Mouse (Mus musculus): ENCODE measurements around the gene Wars2.

Gene Wars2

DNA sequence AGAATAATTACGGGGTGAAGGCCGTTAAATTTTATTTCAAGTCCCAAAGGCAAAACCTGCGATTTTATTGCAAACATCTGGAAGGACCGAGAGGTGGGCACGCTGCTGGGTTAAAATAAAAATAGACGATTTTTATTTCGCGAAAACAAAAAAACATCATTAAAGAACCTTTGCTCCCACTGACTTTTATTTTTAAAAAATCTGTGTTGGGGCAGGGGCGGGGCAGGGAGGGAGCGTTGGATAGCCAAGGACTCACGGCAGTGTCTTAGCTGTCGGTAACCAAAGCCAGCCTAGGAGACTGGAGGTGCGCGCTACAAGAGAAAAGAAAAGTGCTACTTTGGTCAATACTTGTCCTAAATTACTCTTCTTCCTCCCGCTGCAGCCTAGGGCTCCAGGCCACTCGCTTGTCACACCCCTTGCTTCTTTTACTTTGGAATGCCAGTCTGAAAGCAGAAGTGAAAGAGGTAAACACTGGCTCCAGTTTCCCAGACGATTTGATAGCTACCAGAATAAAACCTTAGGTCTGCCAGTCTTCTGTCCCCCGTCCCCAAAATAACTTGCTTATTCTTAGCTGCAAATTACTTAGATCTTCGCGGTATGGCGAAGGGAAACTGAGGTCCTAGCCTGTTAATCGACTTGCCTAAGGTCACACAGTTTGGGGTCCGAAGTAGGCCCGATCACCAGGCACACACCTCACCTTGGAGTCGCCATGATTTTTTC lies 108.1 kb downstream of the Wars2 start:
- no peak for DNase-seq (ENCODE audit: low read depth)

DNA sequence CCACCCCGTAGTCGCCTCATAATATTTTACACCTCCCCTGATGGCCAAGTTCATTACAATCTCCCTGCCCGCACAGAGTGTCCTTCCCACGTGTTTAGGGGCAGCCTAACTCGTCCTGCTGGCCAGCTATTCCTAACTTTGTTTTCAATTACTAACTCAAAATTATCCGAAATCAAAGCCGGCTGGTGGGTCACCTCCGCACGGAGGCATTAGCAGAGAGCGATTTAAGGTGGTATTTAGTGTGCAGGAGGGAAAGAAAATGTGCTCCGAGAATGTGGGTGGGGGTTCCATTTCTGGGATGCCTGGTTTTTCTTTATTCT lies 108.6 kb downstream of the Wars2 start:
- DNase-seq (ENCODE audit: low read depth), result no peak

DNA sequence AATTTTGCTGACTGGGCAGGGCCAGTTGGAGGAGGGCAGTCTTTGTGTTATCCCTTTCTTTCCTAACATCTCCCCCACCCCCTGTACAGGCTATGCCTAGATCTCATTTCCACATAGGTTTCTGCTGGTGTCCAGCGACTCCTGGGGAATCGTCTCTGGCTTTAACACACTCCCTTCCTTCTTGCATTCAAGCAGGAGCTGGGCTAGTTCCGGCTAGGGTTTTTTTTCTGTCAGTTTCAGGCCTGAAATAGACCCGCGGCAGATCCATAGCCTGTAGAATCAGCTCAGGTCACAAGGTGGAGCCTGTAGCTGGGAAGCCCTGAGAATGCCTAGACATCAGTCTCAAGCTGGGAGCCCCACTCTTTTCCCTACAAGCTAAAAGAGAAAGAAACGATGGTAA lies 109.0 kb downstream of the Wars2 start:
- DNase-seq (ENCODE audit: low read depth), result no peak

DNA sequence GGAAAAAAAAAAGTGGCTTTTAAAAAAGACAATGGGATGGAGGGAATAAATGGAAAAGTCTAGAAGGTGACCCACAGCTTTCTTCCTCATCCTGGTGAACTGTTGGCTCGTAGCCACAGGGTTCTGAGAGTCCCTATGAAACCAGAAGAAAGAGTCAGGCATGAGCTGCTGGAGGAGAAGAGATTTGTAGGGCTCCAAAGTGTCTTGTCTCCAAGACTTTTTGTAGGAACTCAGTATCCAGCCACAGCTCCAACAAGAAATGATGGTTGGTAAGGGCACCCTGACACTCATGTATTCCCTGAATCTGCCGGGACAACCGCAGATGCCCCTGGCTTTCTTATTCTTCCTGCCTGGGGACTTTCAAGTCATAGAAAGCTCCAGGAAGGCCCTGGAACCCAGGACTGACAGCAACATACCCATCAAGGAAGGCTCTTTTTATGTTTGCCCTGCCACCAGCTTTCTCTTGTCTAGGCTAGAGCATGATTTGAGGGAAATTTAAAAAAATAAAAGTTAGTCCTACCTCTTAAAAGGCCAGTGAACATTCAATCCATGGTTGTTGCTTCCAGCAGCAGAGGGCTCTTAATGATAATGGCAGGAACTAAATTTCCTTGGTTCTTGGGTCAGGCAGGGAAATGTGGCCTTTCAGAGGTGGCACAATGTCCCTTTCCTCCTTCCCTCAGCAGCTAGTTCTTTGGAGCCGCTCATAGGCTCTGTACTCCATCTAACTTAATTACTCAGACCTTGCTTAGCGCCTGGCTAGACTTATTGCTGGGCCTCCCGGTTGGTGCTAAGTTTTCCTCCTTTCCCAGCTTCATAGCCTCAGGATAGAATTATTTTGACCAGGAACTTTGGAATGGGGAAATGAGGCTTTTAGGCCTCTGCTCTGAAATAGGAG lies 110.7 kb downstream of the Wars2 start:
- DNase-seq (ENCODE audit: low read depth), result no peak

DNA sequence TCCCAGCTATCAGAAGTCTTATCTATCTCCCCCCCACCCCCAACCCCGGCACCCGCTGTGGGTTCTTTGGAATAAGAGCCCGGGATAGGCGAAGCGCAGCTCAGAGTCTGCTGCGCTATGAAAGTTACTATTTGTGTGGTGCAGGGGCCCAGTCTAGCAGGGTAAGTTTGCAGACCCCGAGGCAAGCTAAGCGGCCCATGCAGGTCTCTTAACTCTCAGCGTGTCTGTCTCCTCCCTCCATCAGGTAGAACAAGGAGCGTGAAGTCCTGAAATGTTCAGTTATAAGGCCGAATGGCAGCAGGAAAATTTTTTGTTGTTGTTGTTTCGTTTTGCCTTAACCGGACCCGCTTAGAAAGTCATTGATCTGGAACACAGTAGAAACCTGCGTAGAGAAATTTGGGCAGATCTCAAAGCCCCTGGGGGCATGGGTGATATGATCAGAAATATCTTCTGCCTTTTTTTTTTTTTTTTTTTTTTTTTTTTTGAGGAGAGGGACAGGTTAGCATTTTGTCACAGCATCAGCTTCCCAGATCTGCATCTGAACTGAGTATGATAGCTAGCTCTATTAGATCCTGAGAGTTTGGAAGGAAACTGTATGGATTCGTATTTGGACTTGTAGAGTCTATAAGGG lies 111.7 kb downstream of the Wars2 start:
- DNase-seq (ENCODE audit: low read depth), result no peak

DNA sequence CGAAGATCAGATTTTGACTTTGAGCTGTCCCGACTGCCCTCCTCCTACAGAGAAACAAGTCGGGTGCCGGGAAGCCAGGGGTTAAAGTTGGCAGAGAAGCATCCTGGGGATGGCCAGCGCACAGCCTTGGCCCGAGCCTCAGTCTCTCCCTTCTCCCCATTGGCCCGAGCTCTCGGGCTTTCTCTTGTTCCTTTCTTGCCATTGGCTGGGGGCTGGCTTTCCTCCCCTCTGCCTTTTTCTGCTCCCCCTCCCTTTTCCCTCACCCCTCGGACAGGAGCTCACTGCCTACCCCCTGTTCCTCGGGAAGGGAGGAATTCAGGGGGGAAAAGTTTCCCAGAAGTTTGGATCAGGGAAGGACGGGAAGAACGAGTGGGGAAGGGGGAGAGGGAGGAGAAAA lies 112.2 kb downstream of the Wars2 start:
- peak; percentile 78 for DNase-seq (ENCODE audit: low read depth)

DNA sequence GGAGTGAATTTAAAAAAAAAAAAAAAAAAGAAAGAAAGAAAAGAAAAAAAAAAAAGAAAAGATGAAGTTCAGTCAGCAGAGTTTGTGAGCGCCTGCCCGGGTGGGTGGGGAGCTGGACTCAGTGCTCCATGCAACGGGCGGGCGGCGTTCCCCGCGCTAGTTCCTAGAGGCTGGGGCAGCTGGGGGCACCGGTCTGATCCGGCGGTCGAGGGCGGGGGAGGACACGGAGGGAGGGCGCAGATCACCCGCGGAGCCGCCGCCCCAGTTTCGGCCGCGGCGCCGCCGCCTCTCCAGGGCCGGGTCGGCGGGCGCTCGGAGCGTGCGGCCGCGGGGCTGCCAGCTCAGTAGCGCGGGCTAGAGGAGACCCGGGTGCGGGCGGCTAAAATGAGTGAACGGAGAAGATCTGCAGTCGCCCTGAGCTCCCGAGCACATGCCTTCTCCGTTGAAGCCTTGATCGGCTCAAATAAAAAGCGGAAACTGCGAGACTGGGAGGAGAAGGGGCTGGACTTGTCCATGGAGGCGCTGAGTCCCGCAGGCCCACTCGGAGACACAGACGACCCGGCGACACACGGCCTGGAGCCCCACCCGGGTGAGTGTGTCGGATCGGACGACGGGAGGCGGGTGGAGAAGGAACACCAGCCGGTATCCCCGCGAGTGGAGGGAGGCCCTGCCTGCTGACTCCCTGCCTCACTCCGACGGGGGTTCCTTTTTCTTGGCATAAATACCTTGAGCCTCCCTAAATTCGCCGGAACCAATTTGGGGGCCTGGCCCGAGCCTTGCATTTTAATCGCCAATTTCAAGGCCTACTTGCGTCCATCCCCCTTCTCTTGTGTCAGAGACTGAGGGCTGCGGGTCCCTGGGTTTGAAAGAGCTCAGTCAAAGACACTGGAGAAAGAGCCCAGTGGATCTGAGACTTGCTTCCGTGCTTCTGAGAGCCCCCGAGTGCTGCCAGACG lies 112.9 kb downstream of the Wars2 start:
- no peak for DNase-seq (ENCODE audit: low read depth)

DNA sequence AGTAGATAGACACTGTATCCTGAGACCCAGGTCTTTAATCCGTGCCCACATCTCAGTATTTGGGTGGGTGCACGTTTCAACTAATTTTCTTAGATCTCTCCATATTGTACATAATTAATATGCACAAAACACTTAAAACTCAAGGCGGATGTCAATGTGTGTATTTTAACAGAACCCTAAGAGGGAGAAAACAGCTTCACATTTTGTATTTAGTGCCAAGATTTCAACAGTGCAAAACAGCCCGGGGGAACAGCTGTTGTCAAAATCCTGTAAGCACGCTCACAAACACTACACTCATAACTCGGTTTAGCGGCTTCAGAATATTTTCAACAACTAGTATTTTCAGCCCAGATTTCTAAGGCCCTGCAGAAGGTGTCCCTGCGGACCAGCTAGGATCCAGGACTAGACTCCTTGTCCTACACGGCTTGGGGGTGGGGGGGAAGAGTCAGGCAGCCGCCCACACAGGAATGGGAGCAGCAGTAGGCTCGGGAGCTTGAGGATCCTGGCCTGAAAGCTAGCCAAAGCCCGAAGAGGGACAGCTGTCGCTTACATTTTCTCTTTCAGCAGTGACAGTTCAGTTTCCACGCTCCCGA lies 113.8 kb downstream of the Wars2 start:
- DNase-seq (ENCODE audit: low read depth), result no peak

DNA sequence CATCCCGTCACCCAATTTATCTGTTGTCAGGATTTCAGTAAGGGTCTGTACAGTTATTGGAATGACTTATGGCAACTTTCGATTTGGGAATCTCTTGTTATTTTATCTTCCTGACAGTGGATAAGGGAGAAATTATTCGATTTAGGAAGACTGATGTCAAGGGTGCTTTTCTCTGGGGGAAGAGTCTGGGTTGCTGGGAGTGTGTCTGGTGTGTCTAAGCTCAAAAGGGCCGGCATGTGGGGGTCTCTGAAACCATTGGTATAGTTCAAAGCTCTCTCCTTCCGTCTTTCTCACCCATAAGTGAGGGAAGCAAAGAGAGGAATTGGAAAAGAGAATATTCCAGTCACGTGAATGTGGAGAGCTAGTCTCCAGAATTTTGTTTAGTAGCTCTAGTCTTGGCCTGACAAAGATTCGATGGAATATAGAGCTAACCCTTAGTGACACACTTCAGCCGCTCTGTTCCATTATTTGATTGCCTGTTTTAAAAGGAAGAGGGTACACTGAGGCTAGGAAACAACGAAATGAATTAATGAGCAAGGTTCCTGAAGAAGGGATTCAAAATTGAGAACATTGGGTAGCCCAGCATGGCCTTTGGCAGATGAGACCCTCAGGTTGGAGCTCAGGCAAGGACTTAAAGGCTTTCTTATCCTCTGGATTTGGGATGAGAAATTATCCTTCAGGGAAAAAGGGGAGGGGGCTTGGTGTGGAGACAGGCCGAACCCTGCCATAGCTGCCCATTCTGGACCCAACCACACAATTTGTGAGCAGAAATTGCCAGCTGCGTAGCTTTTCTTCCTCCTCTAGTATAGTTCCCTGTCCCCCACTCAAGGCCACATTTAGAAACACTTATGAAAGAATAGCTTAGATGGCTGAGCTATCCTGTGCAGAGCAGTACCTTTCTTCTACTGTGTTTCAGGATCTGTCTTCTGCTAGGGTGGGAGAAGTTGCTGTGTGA lies 114.8 kb downstream of the Wars2 start:
- DNase-seq (ENCODE audit: low read depth), result no peak

DNA sequence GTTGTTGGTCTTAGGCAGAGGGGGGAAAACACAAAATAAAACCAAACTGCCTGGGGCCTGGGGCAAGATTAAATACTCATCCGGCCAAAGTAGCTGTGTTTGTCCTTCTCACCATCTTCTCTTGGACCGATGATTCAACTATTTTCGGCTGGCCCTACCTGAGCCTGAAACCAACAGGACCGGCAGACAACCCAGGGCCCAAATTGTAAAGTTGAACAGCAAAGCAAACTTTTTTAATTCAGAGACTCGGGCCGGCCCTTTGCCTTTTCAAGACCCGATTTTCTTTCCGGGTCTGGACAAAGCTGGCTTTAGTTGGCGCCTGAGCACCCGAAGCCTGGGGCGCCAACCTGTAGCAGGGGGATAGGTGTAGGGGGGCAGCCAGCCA lies 115.5 kb downstream of the Wars2 start:
- DNase-seq (ENCODE audit: low read depth), result no peak

DNA sequence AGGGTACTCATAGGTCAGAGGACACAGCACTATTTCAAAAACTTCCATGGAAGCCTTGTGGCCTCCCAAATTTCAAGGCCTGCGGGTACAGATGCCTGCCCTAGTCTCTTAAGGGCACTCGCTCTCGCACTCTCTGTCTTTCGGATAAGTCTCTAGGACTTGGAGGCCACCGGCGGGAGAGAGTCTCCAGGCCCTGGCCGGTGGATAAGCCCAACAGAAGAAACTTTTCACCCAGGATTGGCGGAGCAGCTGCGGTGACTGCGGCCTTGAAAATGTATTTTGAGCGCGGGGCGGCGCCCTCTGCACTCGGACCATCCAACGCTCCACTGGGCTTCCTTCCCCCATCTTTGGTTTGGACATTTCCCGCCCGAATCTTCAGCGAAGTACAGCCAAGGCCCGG lies 115.9 kb downstream of the Wars2 start:
- DNase-seq (ENCODE audit: low read depth), result no peak

DNA sequence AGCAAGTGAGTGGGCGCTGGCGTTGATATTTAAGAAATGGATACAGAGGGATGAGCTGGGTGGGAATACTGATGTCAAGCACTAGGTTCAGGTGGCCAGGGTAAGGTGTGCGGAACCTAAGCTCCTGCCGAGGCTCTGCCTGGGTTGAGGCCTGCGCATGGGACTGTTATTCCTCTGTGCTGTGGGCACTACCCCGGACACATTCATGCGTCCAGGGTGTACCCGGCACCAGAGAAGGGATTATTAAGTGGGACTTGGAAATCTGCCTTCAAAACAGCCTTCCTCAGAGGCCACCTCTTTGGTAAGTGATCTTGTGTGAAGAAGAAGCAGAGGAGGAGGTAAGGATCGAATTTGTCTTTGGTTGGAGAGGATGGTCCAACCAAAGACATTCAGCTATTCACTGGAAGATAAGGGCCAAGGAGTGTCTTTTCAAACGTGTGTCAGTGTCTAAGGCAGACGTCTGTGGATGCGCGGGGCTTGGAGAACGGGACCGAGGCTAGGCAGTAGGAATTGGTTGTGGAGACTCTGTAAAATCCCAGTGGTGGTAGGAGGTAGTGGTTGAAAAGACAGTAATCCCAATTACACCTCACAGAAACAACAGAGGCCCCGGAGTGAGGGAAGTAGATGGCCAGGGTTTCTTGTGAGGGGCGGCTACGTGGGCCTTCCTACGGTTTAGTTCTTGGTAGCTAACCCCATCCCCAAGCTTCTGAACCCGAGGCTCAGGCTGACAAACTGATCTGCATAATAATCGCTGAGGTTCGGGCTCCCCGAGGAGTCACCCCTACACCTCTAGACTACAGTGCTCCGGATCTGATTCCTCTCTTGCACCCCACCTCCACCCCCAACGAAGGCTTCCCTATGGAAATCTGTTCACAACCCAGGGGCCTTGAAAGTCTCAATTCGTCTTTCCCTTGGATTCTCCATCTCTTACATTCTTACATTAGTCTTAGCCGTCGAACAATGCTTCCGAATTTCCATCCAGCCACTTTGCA lies 117.0 kb downstream of the Wars2 start:
- no peak for DNase-seq (ENCODE audit: low read depth)

DNA sequence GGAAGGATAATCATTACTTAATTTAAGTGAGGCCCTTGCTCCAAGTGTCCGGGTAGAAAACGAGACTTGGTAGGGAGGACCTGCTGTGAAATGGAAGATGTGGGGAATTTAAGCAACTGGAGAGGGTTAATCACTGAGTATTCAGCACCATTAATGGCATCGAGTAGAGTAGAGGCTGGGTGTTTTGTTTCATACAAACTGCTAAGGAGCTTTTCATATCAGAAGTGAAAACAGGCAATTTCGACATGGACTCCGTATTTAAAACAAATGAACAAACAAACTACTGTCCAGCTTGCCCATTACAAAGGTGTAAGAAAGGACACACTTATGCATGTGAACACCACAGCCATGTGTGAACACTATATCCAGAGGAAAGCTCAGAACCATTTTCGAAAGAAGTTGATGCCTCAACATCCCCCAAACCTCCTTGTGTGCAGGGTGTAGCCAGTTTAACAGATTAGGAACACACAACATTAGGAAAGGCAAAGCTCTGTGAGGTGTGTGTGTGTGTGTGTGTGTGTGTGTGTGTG lies 118.9 kb downstream of the Wars2 start:
- no peak for DNase-seq (ENCODE audit: low read depth)

DNA sequence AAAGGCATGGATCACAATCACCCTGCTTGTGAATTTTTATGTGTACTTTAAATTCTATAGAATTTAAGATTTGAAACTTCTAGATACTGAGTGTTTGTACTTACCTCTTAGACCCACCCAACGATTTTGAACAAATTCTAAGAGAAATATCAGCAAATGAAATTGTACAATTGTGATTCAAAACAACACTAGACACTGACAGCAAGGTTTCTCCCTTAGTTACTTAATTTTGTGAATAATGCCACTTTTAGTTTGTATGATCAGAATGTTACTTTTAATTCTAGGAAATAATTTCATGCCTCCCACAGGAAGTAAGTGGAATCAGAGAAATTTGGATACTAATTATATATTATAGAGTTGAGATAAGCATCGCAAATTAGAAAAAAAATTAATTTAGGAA lies 119.5 kb downstream of the Wars2 start:
- no peak for DNase-seq (ENCODE audit: low read depth)

DNA sequence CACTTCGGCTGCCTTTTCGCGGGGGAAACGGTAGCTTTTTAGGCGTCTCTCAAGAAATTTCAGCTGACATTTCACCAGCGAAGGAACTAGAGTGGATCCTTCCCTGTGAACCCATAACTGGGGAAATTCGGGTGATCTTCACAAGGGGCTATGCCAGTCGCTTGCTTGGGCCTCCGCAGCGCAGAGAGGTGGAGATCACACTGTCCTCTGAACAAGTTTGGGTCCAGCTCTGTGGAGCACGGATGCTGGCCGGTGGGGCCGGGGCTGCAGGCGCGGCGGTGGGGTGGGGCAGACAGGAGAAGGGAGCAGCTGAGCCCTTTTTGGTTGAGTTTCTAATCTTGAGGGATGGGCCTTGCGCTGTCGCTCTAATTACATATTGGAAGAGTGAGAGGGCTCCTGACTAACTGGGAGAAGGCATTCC lies 120.5 kb downstream of the Wars2 start:
- DNase-seq (ENCODE audit: low read depth), result no peak

DNA sequence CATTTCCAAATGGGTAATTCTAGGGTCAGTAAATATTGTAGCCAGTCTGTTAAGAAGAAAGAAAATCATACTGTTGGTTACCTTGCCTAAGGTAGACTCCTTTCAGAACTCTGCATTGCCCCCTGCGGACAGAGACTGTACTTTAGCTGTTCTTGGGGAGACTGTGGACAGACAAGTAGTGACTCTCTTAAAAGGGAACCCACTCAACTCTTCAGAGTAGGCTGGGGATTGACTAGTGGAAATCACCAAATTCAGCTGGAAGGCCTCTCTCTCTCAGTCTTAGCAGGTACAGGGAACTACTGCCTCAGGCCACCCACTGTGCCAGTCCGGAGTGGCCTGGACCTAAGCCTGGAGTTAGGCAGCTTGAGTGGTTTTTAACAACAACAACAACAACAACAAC lies 121.1 kb downstream of the Wars2 start:
- DNase-seq (ENCODE audit: low read depth), result no peak

DNA sequence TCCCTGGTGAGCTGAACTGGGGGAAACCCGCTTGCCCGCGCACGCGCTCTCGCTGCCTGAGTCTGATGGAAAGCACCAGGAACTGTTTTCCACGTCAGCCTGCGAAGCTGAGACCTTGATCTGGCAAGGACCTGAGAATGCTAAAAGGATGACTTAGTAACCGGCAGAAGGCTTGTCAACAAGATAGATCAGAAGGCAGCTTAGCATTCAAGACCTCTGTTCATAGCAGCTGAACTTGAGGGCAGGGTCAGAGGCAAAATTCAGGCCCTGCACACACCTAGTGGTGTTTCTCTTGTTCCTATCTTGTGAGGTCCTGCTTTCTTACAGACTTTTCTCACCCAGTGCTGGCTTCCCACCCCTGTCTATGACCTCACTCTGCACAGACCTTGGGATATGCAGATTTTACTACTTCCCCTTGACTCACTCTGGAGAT lies 122.6 kb downstream of the Wars2 start:
- DNase-seq (ENCODE audit: low read depth), result no peak

DNA sequence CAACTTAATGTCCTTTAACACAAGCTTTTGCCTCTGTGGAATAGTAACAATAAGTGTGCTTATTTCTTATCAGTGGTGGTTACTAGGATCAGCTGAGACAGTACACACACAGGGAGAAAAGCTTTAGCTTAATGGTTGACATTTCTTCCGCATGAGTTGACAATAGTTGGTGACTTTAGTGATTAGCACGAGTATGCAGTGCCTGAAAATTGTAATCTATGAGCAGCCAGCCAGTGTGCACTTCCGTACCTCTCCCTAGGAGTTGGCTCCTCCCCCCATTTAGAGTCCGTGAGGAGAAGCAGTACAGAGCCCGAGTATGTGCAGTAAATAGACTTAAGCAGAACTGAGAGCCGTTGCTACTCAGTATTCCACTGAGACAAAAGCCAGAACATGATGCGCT lies 123.8 kb downstream of the Wars2 start:
- DNase-seq (ENCODE audit: low read depth), result no peak

DNA sequence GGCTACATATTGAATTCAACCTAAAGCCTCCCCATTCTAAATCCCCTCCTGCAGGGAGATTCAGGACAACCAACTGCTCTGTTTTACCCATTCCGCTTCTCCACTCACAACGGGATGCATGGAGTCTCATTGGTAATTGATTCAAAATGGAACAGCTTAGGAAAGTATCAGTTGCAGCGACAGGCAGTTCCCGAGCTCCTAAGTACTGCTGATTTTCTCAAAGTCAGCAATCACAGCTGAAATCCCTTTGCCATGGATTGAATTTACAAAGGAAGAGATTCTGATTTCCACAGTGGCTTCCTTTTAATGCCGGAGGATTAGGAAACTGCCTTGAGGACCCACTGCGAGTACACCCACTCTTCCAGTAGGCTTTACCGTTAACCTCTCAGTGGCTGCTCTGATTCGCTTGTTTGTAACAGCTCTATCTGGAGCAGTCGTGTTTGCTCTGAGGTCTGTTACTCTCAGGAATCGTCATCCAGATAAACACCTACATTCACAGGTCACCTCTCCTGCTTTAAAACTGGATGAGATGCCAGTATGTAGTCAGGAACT lies 126.0 kb downstream of the Wars2 start:
- DNase-seq (ENCODE audit: low read depth), result no peak

Data from fibroblast of lung, adult 2 months (primary cell).